Mouse (Mus musculus) midbrain, embryonic 11.5 days (tissue): ENCODE measurements around the gene Gm42421. TPM values are rescaled to one million over a fixed set of nuclear protein-coding genes. Genes with fewer than 3 reads are reported as not detected.
A peak's percentile ranks its signal among the peaks of the same experiment; 100 is the strongest.

Source experiments
- ATAC-seq: fragments of 200-750 bp; cut with Nextera tagmentation; 2 replicates; pipeline ENCODE4 v1.8.0; 2017; ENCODE audit warnings: moderate TSS enrichment, moderate library complexity; ENCODE audit not compliant: low FRiP score
- DNase-seq: peaks from one replicate; pipeline ENCODE4 v3.0.0; 2015; ENCODE audit warnings: low spot score; ENCODE audit errors: missing footprints
- H3K27ac ChIP-seq: fragments of 300-500 bp; sonication (generic); 2 replicates; pipeline ENCODE4 v1.5.1; 2014; ENCODE audit warnings: low read depth, low read length
- H3K27me3 ChIP-seq: fragments of 300-500 bp; sonication (generic); 2 replicates; pipeline ENCODE4 v1.6.1; 2014; ENCODE audit warnings: mild to moderate bottlenecking, low read length, moderate library complexity, mixed read lengths; ENCODE audit not compliant: control insufficient read depth, insufficient read depth
- H3K36me3 ChIP-seq: fragments of 300-500 bp; sonication (generic); 2 replicates; pipeline ENCODE4 v1.6.1; 2014; ENCODE audit warnings: mild to moderate bottlenecking, low read length, moderate library complexity, mixed read lengths; ENCODE audit not compliant: control insufficient read depth, insufficient read depth
- H3K4me1 ChIP-seq: fragments of 300-500 bp; sonication (generic); 2 replicates; pipeline ENCODE4 v1.6.1; 2014; ENCODE audit warnings: low read length; ENCODE audit not compliant: control insufficient read depth, insufficient read depth
- H3K4me2 ChIP-seq: fragments of 300-500 bp; sonication (generic); 2 replicates; pipeline ENCODE4 v1.6.1; 2014; ENCODE audit warnings: mild to moderate bottlenecking, moderate library complexity
- H3K4me3 ChIP-seq: fragments of 300-500 bp; sonication (generic); 2 replicates; pipeline ENCODE4 v1.5.1; 2014; ENCODE audit warnings: low read depth, low read length
- H3K9ac ChIP-seq: fragments of 300-500 bp; sonication (generic); 2 replicates; pipeline ENCODE4 v1.6.1; 2014; ENCODE audit warnings: low read length
- H3K9me3 ChIP-seq: fragments of 300-500 bp; sonication (generic); 2 replicates; pipeline ENCODE4 v1.6.1; 2016; ENCODE audit warnings: low read length; ENCODE audit not compliant: control insufficient read depth
- WGBS: fragments of 180-500 bp; shearing (Covaris S2); extraction: QIAGEN DNeasy Blood & Tissue Kit; methylation state at CpG from one replicate; pipeline ENCODE4 v1.1.7; 2014; 5-methylcytosine and 5-hydroxymethylcytosine counted together
- polyA plus RNA-seq: library from polyadenylated mRNA; unstranded; fragments of >200 nt; fragmentation: Nextera tagmentation; extraction: Ambion mirVana; gene quantifications from 2 replicates; pipeline ENCODE4 v1.2.1, GENCODE M21; 2014

Gm42421 gene
- polyA plus RNA-seq: 1.2 and 1.3 TPM in 2 replicates

GRCm38 (mm10) chr5:143927875-143928274, at the start of gene Gm42421:
Gm42421 (plus strand) TSS chr5:143928175.
- Histone ChIP-seq H3K27ac (no peak within 1 kb of the TSS), H3K4me1 (no peaks in the 10 kb centered on the region), H3K4me3 (no peak within 1 kb of the TSS), H3K9ac (no peak within 1 kb of the TSS), H3K27me3 (no peaks in the 10 kb centered on the region), H3K9me3 (no peaks in the 10 kb centered on the region), H3K4me2 (no peak within 1 kb of the TSS), H3K36me3 (peaks cover 17% of the 10 kb centered on the region)
- no peak for DNase-seq
- 93% methylated on average over 8 of the region's 8 CpGs for WGBS
- ATAC-seq: no peak

- H3K4me1 ChIP-seq: no peaks in the 10 kb centered on the region
- H3K4me2 ChIP-seq: no peak overlapping the region
- no peak overlapping the region for H3K9ac ChIP-seq
- H3K9me3 ChIP-seq: peaks cover 4% of the 10 kb centered on the region; the same call in 1 of the 2 replicates
- H3K27me3 ChIP-seq: no peaks in the 10 kb centered on the region
- ATAC-seq (no peak), DNase-seq (no peak)
- H3K27ac ChIP-seq: no peak overlapping the region
- 97% methylated on average over 3 of the region's 3 CpGs for WGBS
- peaks cover 35% of the 10 kb centered on the region for H3K36me3 ChIP-seq
- H3K4me3 ChIP-seq: no peak overlapping the region
Observed at GRCm38 (mm10) chr5:143885274-143885673, 42.7 kb upstream of the Gm42421 start.

- H3K36me3 ChIP-seq: peaks cover 20% of the 10 kb centered on the region
- peaks cover 4% of the 10 kb centered on the region; the same call in 1 of the 2 replicates for H3K9me3 ChIP-seq
- ATAC-seq (no peak), DNase-seq (no peak)
- no peak overlapping the region for H3K4me3 ChIP-seq
- no peaks in the 10 kb centered on the region for H3K27me3 ChIP-seq
- no peaks in the 10 kb centered on the region for H3K4me1 ChIP-seq
- no peak overlapping the region for H3K9ac ChIP-seq
- no peak overlapping the region for H3K27ac ChIP-seq
- H3K4me2 ChIP-seq: no peak overlapping the region
- 93% methylated on average over 6 of the region's 6 CpGs for WGBS
Observed at GRCm38 (mm10) chr5:143890741-143891140, 37.2 kb upstream of the Gm42421 start.

GRCm38 (mm10) chr5:143892255-143892886, 35.6 kb upstream of the Gm42421 start:
- 69% methylated on average over 9 of the region's 9 CpGs for WGBS
- H3K9me3 ChIP-seq: no peaks in the 10 kb centered on the region
- H3K4me2 ChIP-seq: no peak overlapping the region
- no peak overlapping the region for H3K4me3 ChIP-seq
- DNase-seq (no peak), ATAC-seq (no peak)
- H3K27me3 ChIP-seq: no peaks in the 10 kb centered on the region
- no peak overlapping the region for H3K9ac ChIP-seq
- H3K4me1 ChIP-seq: no peaks in the 10 kb centered on the region
- no peak overlapping the region for H3K27ac ChIP-seq
- H3K36me3 ChIP-seq: peaks cover 11% of the 10 kb centered on the region; the same call in 1 of the 2 replicates

- H3K9ac ChIP-seq: no peak overlapping the region
- H3K36me3 ChIP-seq: peaks cover 13% of the 10 kb centered on the region; the same call in 1 of the 2 replicates
- no peak overlapping the region for H3K27ac ChIP-seq
- DNase-seq (no peak), ATAC-seq (no peak)
- no peaks in the 10 kb centered on the region for H3K9me3 ChIP-seq
- H3K4me2 ChIP-seq: no peak overlapping the region
- H3K4me1 ChIP-seq: no peaks in the 10 kb centered on the region
- no peaks in the 10 kb centered on the region for H3K27me3 ChIP-seq
- H3K4me3 ChIP-seq: no peak overlapping the region
- WGBS: 93% methylated on average over 5 of the region's 5 CpGs
Observed at GRCm38 (mm10) chr5:143893396-143893795, 34.6 kb upstream of the Gm42421 start.

- DNase-seq: peak; percentile 62
- no peaks in the 10 kb centered on the region for H3K9me3 ChIP-seq
- WGBS: 86% methylated on average over 14 of the region's 14 CpGs
Observed at GRCm38 (mm10) chr5:143897635-143898330, 30.2 kb upstream of the Gm42421 start, which contains the start of gene Ankrd61. Ankrd61 (minus strand) TSS chr5:143897685.

GRCm38 (mm10) chr5:143902111-143902510, 25.9 kb upstream of the Gm42421 start:
- DNase-seq: peak; percentile 59
- Histone ChIP-seq H3K36me3 (peaks cover 28% of the 10 kb centered on the region), H3K9ac (no peak overlapping the region), H3K4me1 (no peaks in the 10 kb centered on the region), H3K4me3 (no peak overlapping the region), H3K4me2 (no peak overlapping the region), H3K9me3 (no peaks in the 10 kb centered on the region), H3K27ac (no peak overlapping the region), H3K27me3 (no peaks in the 10 kb centered on the region)
- WGBS: 86% methylated on average over 3 of the region's 3 CpGs
- no peak for ATAC-seq

More at GRCm38 (mm10) chr5:143897635-143898330, 30.2 kb upstream of the Gm42421 start, which contains the start of gene Ankrd61:
- no peaks in the 10 kb centered on the region for H3K4me1 ChIP-seq
- no peak within 1 kb of the TSS for H3K9ac ChIP-seq
- H3K36me3 ChIP-seq: peaks cover 14% of the 10 kb centered on the region
- no peak within 1 kb of the TSS for H3K27ac ChIP-seq
- no peak within 1 kb of the TSS for H3K4me2 ChIP-seq
- no peak for ATAC-seq
- no peak within 1 kb of the TSS for H3K4me3 ChIP-seq
- no peaks in the 10 kb centered on the region for H3K27me3 ChIP-seq

GRCm38 (mm10) chr5:143903813-143904212, 24.2 kb upstream of the Gm42421 start:
- peaks cover 22% of the 10 kb centered on the region for H3K36me3 ChIP-seq
- DNase-seq (peak; percentile 41), ATAC-seq (no peak)
- H3K9me3 ChIP-seq: no peaks in the 10 kb centered on the region
- H3K4me3 ChIP-seq: no peak overlapping the region
- no peak overlapping the region for H3K27ac ChIP-seq
- H3K4me2 ChIP-seq: no peak overlapping the region
- WGBS: 92% methylated on average over 4 of the region's 4 CpGs
- peaks cover 7% of the 10 kb centered on the region for H3K4me1 ChIP-seq
- H3K9ac ChIP-seq: no peak overlapping the region
- no peaks in the 10 kb centered on the region for H3K27me3 ChIP-seq

GRCm38 (mm10) chr5:143906429-143906828, 21.5 kb upstream of the Gm42421 start:
- 88% methylated on average over 8 of the region's 8 CpGs for WGBS
- DNase-seq (no peak), ATAC-seq (no peak)
- Histone ChIP-seq H3K9ac (no peak overlapping the region), H3K4me2 (no peak overlapping the region), H3K4me3 (no peak overlapping the region), H3K36me3 (peaks cover 22% of the 10 kb centered on the region), H3K27me3 (no peaks in the 10 kb centered on the region), H3K9me3 (no peaks in the 10 kb centered on the region), H3K27ac (no peak overlapping the region), H3K4me1 (peaks cover 15% of the 10 kb centered on the region)
